Mouse (Mus musculus) ES-E14 (cell line): ENCODE results near the gene Zar1l.

ENCODE experiments used
- CHD2 ChIP-seq: IDR thresholded peaks from 2 replicates; pipeline ENCODE4 v1.6.1; 2014; ENCODE audit warnings: mild to moderate bottlenecking, low read depth, low read length, inconsistent platforms
- HCFC1 ChIP-seq: IDR thresholded peaks from 2 replicates; pipeline ENCODE4 v1.6.1; 2012; ENCODE audit warnings: low read length, inconsistent platforms, borderline replicate concordance; ENCODE audit not compliant: insufficient read depth
- MAFK ChIP-seq: IDR thresholded peaks from 2 replicates; pipeline ENCODE4 v1.6.1; 2014; ENCODE audit warnings: mild to moderate bottlenecking, low read depth, low read length, inconsistent platforms; ENCODE audit not compliant: insufficient read depth
- ZNF384 ChIP-seq: IDR thresholded peaks from 2 replicates; pipeline ENCODE4 v1.6.1; 2012; ENCODE audit warnings: low read depth, low read length, inconsistent platforms

DNA sequence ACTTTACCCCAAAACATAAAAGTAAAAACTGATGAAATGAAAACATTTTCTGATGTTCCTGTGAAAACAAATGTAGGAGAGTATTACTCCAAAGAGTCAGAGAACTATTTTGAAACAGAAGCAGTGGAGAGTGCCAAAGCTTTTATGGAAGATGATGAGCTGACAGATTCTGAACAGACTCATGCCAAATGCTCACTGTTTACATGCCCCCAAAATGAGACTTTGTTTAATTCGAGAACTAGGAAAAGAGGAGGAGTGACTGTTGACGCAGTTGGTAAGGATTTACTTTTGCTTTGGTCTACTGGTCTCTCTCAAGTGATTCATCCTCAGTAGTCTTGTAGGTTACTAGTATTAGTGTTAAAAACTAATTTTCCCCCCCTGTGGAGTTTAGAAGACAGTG, 25.2 kb upstream of the Zar1l start:
- TF ChIP-seq CHD2 (no peak), ZNF384 (no peak), HCFC1 (no peak), MAFK (no peak)
